Mouse (Mus musculus) lung, embryonic 15.5 days (tissue): ENCODE measurements at regions not wholly inside any gene's neighbourhood (a gene's known extent, or its start where the extent isn't known, plus 50 kb on each side); places are given as distances from the start of the nearest gene placed in this dataset.

Source experiments
- ATAC-seq: fragments of 200-750 bp; cut with Nextera tagmentation; 2 replicates; pipeline ENCODE4 v1.8.0; 2017; ENCODE audit warnings: moderate number of reproducible peaks, borderline replicate concordance; ENCODE audit not compliant: low FRiP score, low TSS enrichment; ENCODE audit errors: extremely low read depth
- H3K27ac ChIP-seq: fragments of 300-500 bp; sonication (generic); 2 replicates; pipeline ENCODE4 v1.5.1; 2015; ENCODE audit warnings: moderate library complexity, mild to moderate bottlenecking, inconsistent platforms
- H3K27me3 ChIP-seq: fragments of 300-500 bp; sonication (generic); 2 replicates; pipeline ENCODE4 v1.6.1; 2015; ENCODE audit warnings: inconsistent platforms
- H3K36me3 ChIP-seq: fragments of 300-500 bp; sonication (generic); 2 replicates; pipeline ENCODE4 v1.6.1; 2015; ENCODE audit warnings: inconsistent platforms
- H3K4me1 ChIP-seq: fragments of 300-500 bp; sonication (generic); 2 replicates; pipeline ENCODE4 v1.6.1; 2015; ENCODE audit warnings: inconsistent platforms
- H3K4me2 ChIP-seq: fragments of 300-500 bp; sonication (generic); 2 replicates; pipeline ENCODE4 v1.6.1; 2015; ENCODE audit warnings: inconsistent platforms, mild to moderate bottlenecking, moderate library complexity
- H3K4me3 ChIP-seq: fragments of 300-500 bp; sonication (generic); 2 replicates; pipeline ENCODE4 v1.5.1; 2015; ENCODE audit warnings: mild to moderate bottlenecking, inconsistent platforms
- H3K9ac ChIP-seq: fragments of 300-500 bp; sonication (generic); 2 replicates; pipeline ENCODE4 v1.6.1; 2015; ENCODE audit warnings: inconsistent platforms
- H3K9me3 ChIP-seq: fragments of 300-500 bp; sonication (generic); 2 replicates; pipeline ENCODE4 v1.6.1; 2016; ENCODE audit warnings: inconsistent platforms
- WGBS: fragments of 180-500 bp; shearing (Covaris S2); methylation state at CpG from one replicate; pipeline ENCODE4 v1.1.7; 2015; 5-methylcytosine and 5-hydroxymethylcytosine counted together

GRCm38 (mm10) chr17:62271399-62271798, 609.7 kb downstream of the Efna5 start:
- no peaks in the 10 kb centered on the region for H3K9me3 ChIP-seq
- H3K36me3 ChIP-seq = no peaks in the 10 kb centered on the region
- 69% methylated on average over 7 of the region's 7 CpGs for WGBS
- no peak for ATAC-seq
- no peaks in the 10 kb centered on the region for H3K27me3 ChIP-seq
- no peaks in the 10 kb centered on the region for H3K4me1 ChIP-seq
- no peak overlapping the region for H3K4me2 ChIP-seq
- H3K27ac ChIP-seq = no peak overlapping the region
- H3K4me3 ChIP-seq = no peak overlapping the region
- H3K9ac ChIP-seq = no peak overlapping the region

GRCm38 (mm10) chr17:62269279-62269678, 611.8 kb downstream of the Efna5 start:
- Histone ChIP-seq H3K27ac (no peak overlapping the region), H3K4me1 (no peaks in the 10 kb centered on the region), H3K27me3 (no peaks in the 10 kb centered on the region), H3K36me3 (no peaks in the 10 kb centered on the region), H3K4me3 (no peak overlapping the region), H3K9ac (no peak overlapping the region), H3K9me3 (no peaks in the 10 kb centered on the region), H3K4me2 (no peak overlapping the region)
- WGBS = 84% methylated on average over 4 of the region's 4 CpGs
- no peak for ATAC-seq

GRCm38 (mm10) chr17:62253448-62253847, 627.7 kb downstream of the Efna5 start:
- H3K36me3 ChIP-seq = no peaks in the 10 kb centered on the region
- no peak overlapping the region for H3K4me3 ChIP-seq
- 34% methylated on average over 3 of the region's 3 CpGs for WGBS
- no peaks in the 10 kb centered on the region for H3K4me1 ChIP-seq
- no peak overlapping the region for H3K9ac ChIP-seq
- no peak for ATAC-seq
- no peaks in the 10 kb centered on the region for H3K9me3 ChIP-seq
- H3K4me2 ChIP-seq = no peak overlapping the region
- no peak overlapping the region for H3K27ac ChIP-seq
- no peaks in the 10 kb centered on the region for H3K27me3 ChIP-seq

DNA sequence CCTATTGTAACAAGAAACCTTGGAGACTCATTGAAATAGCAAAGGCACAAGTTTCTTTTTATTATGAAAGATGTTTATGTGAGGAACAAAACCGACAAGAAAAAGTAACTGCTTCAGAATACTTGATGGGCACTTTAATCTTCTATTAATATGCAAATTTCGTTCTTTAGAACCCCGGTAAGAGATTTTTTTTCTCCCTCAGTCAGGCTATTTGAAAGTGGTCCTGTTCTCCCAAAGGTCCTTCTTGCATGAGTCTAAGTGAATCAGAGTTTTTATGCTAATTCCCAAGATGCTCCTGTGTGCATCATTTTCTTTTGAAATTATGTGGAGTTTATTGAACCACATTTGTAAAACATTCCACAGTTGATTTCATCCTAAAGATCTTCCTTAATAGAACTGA, 633.1 kb downstream of the Efna5 start:
- Histone ChIP-seq H3K36me3 (no peaks in the 10 kb centered on the region), H3K4me1 (no peaks in the 10 kb centered on the region), H3K9me3 (no peaks in the 10 kb centered on the region), H3K4me2 (no peak overlapping the region), H3K27me3 (no peaks in the 10 kb centered on the region), H3K4me3 (no peak overlapping the region), H3K27ac (no peak overlapping the region), H3K9ac (no peak overlapping the region)
- WGBS = 41% methylated on average over 3 of the region's 3 CpGs
- ATAC-seq = no peak

DNA sequence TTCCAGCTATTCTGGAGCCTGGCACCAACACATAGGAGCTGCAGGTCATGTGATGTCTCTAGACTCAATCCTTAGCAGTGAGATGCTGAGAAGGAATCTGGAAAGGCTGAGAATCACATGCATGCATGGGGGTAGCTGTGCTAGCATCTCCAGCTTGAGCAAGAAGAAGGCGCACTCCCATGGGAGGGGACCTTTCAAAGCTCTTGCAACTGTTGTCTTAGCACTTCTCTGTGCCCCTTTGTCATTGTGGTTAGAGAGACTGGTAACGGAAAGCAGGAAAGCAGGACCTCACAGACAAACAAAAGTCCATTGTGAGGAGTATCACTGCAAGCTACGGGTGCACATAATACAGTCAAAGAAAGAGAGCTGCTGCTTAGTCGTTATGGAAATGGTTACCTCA, 634.5 kb downstream of the Efna5 start:
- 56% methylated on average over 4 of the region's 4 CpGs for WGBS
- Histone ChIP-seq H3K4me3 (no peak overlapping the region), H3K4me2 (no peak overlapping the region), H3K9me3 (no peaks in the 10 kb centered on the region), H3K36me3 (no peaks in the 10 kb centered on the region), H3K9ac (no peak overlapping the region), H3K4me1 (no peaks in the 10 kb centered on the region), H3K27ac (no peak overlapping the region), H3K27me3 (no peaks in the 10 kb centered on the region)
- ATAC-seq = no peak

GRCm38 (mm10) chr17:62230939-62231338, 650.2 kb downstream of the Efna5 start:
- Histone ChIP-seq H3K27me3 (no peaks in the 10 kb centered on the region), H3K4me2 (no peak overlapping the region), H3K9ac (no peak overlapping the region), H3K9me3 (no peaks in the 10 kb centered on the region), H3K36me3 (no peaks in the 10 kb centered on the region), H3K4me1 (no peaks in the 10 kb centered on the region), H3K27ac (no peak overlapping the region), H3K4me3 (no peak overlapping the region)
- ATAC-seq = no peak

- Histone ChIP-seq H3K27ac (no peak overlapping the region), H3K9ac (no peak overlapping the region), H3K4me1 (no peaks in the 10 kb centered on the region), H3K27me3 (no peaks in the 10 kb centered on the region), H3K4me2 (no peak overlapping the region), H3K36me3 (no peaks in the 10 kb centered on the region), H3K9me3 (no peaks in the 10 kb centered on the region), H3K4me3 (no peak overlapping the region)
- 81% methylated on average over 9 of the region's 9 CpGs for WGBS
- no peak for ATAC-seq
These were observed 670.6 kb downstream of the Efna5 start for GRCm38 (mm10) chr17:62210441-62211025.

GRCm38 (mm10) chr17:62202658-62203057, 678.5 kb downstream of the Efna5 start:
- Histone ChIP-seq H3K4me1 (no peaks in the 10 kb centered on the region), H3K4me3 (no peak overlapping the region), H3K9ac (no peak overlapping the region), H3K27ac (no peak overlapping the region), H3K9me3 (no peaks in the 10 kb centered on the region), H3K27me3 (no peaks in the 10 kb centered on the region), H3K36me3 (no peaks in the 10 kb centered on the region), H3K4me2 (no peak overlapping the region)
- 86% methylated on average over 2 of the region's 2 CpGs for WGBS
- no peak for ATAC-seq

- H3K36me3 ChIP-seq = no peaks in the 10 kb centered on the region
- H3K9me3 ChIP-seq = no peaks in the 10 kb centered on the region
- H3K27ac ChIP-seq = no peak overlapping the region
- ATAC-seq = no peak
- no peak overlapping the region for H3K4me2 ChIP-seq
- no peaks in the 10 kb centered on the region for H3K4me1 ChIP-seq
- H3K27me3 ChIP-seq = no peaks in the 10 kb centered on the region
- no peak overlapping the region for H3K4me3 ChIP-seq
- 77% methylated on average over 4 of the region's 4 CpGs for WGBS
- no peak overlapping the region for H3K9ac ChIP-seq
These were observed 680.6 kb downstream of the Efna5 start for GRCm38 (mm10) chr17:62200491-62200890.

- no peak overlapping the region for H3K9ac ChIP-seq
- H3K4me3 ChIP-seq = no peak overlapping the region
- no peak for ATAC-seq
- no peaks in the 10 kb centered on the region for H3K36me3 ChIP-seq
- H3K4me1 ChIP-seq = no peaks in the 10 kb centered on the region
- H3K4me2 ChIP-seq = no peak overlapping the region
- WGBS = 86% methylated on average over 6 of the region's 6 CpGs
- H3K27me3 ChIP-seq = no peaks in the 10 kb centered on the region
- no peaks in the 10 kb centered on the region for H3K9me3 ChIP-seq
- H3K27ac ChIP-seq = no peak overlapping the region
These were observed 681.6 kb downstream of the Efna5 start for GRCm38 (mm10) chr17:62199559-62199958.

GRCm38 (mm10) chr17:62178612-62179210, 702.4 kb downstream of the Efna5 start:
- no peaks in the 10 kb centered on the region for H3K9me3 ChIP-seq
- no peak overlapping the region for H3K9ac ChIP-seq
- H3K4me3 ChIP-seq = no peak overlapping the region
- no peak for ATAC-seq
- no peak overlapping the region for H3K27ac ChIP-seq
- no peaks in the 10 kb centered on the region for H3K4me1 ChIP-seq
- no peaks in the 10 kb centered on the region for H3K36me3 ChIP-seq
- no peaks in the 10 kb centered on the region for H3K27me3 ChIP-seq
- no peak overlapping the region for H3K4me2 ChIP-seq
- WGBS = 73% methylated on average over 2 of the region's 2 CpGs

- Histone ChIP-seq H3K9ac (no peak overlapping the region), H3K4me2 (no peak overlapping the region), H3K27ac (no peak overlapping the region), H3K4me3 (no peak overlapping the region), H3K4me1 (no peaks in the 10 kb centered on the region), H3K36me3 (no peaks in the 10 kb centered on the region), H3K27me3 (no peaks in the 10 kb centered on the region), H3K9me3 (no peaks in the 10 kb centered on the region)
- WGBS = 52% methylated on average over 5 of the region's 5 CpGs
- ATAC-seq = no peak
These were observed 704.8 kb downstream of the Efna5 start for GRCm38 (mm10) chr17:62176336-62176735.

DNA sequence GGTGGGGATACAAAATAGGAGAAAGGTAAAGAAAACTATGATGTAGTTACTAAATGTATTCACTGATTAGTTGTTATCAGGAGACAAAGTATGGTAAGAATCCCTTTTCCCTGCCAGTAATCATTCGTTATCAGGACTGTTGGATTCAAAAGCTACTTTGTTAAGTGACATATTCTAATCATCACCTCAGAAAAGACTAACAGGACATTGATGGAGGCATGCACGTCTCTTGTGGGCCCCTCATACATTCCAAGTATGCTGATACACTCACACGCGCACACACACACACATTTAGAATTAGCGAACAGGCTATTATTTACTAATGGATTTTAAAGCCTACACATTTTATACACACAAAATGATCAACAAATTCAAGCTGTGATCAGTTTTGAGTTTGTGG, 708.8 kb downstream of the Efna5 start:
- Histone ChIP-seq H3K27ac (no peak overlapping the region), H3K4me1 (no peaks in the 10 kb centered on the region), H3K4me3 (no peak overlapping the region), H3K27me3 (no peaks in the 10 kb centered on the region), H3K9ac (no peak overlapping the region), H3K4me2 (no peak overlapping the region), H3K9me3 (no peaks in the 10 kb centered on the region), H3K36me3 (no peaks in the 10 kb centered on the region)
- ATAC-seq = no peak
- WGBS = 63% methylated on average over 5 of the region's 5 CpGs
